Mouse (Mus musculus) hindbrain, embryonic 11.5 days (tissue): ENCODE data around the gene Speer4f1. TPM values are rescaled to one million over a fixed set of nuclear protein-coding genes. Genes with fewer than 3 reads are reported as not detected.

Experiments used
- polyA plus RNA-seq: library from polyadenylated mRNA; unstranded; fragments of >200 nt; fragmentation: Nextera tagmentation; extraction: Ambion mirVana; gene quantifications from 2 replicates; pipeline ENCODE4 v1.2.1, GENCODE M21; 2014

The Speer4f1 gene
- polyA plus RNA-seq, 1 experiment from 2014 or later, result not detected

Other genes with a start within 250 kb of the Speer4f1 start
- not detected in 2 replicates for gene Speer4f2, start 102.9 kb upstream of the Speer4f1 start, polyA plus RNA-seq
- gene Sema3c, start 98.2 kb downstream of the Speer4f1 start, polyA plus RNA-seq, result 17.4 and 22.2 TPM in 2 replicates